Mouse (Mus musculus): ENCODE data around the gene Snx30. TPM values are rescaled to one million over a fixed set of nuclear protein-coding genes. Genes with fewer than 3 reads are reported as not detected.

The Snx30 gene
- polyA plus RNA-seq, 1 experiment from 2014 or later = 16.5 TPM

Other genes starting within 250 kb of the Snx30 start
- gene Hsdl2, start 224.3 kb upstream of the Snx30 start, polyA plus RNA-seq (2015; fragmentation: Nextera tagmentation; extraction: Ambion mirVana) = 45.6 and 50.5 TPM in 2 replicates
- gene E130308A19Rik, start 179.6 kb upstream of the Snx30 start, polyA plus RNA-seq (2015; fragmentation: Nextera tagmentation; extraction: Ambion mirVana) = 37.3 and 43.2 TPM in 2 replicates
- gene Inip, start 4.3 kb upstream of the Snx30 start, polyA plus RNA-seq (2015; fragmentation: Nextera tagmentation; extraction: Ambion mirVana) = 46.7 and 50.7 TPM in 2 replicates
- gene Slc46a2, start 109.2 kb downstream of the Snx30 start, polyA plus RNA-seq (2015; fragmentation: Nextera tagmentation; extraction: Ambion mirVana) = 0.06 TPM in 1 of 2 replicates, not detected in the other
- not detected in 2 replicates for gene Mup4, start 154.9 kb downstream of the Snx30 start, polyA plus RNA-seq (2015; fragmentation: Nextera tagmentation; extraction: Ambion mirVana)
- 0.26 TPM in 1 of 2 replicates, not detected in the other for gene Mup6, start 158.5 kb downstream of the Snx30 start, polyA plus RNA-seq (2015; fragmentation: Nextera tagmentation; extraction: Ambion mirVana)

Measured in hindbrain, embryonic 16.5 days (tissue).